Mouse (Mus musculus) kidney, adult 2 months (tissue): ENCODE measurements around the gene Fkbp6.

ENCODE experiments used
- CTCF ChIP-seq: fragments of 200-500 bp; conservative IDR thresholded peaks from 2 replicates; pipeline ENCODE4 v1.5.1; 2011; ENCODE audit warnings: low read depth, mild to moderate bottlenecking, control low read depth, low read length, moderate library complexity, mixed read lengths; ENCODE audit not compliant: insufficient read depth, insufficient read length
- POLR2A ChIP-seq: fragments of 200-500 bp; IDR thresholded peaks from one replicate; pipeline ENCODE4 v1.6.1; 2011; ENCODE audit warnings: low read depth, low read length, control low read depth

GRCm38 (mm10) chr5:135330201-135330600, 19.6 kb downstream of the Fkbp6 start:
- TF ChIP-seq CTCF (no peak), POLR2A (no peak)
